Mouse (Mus musculus): Measurements from ENCODE around the gene Spen.

DNA sequence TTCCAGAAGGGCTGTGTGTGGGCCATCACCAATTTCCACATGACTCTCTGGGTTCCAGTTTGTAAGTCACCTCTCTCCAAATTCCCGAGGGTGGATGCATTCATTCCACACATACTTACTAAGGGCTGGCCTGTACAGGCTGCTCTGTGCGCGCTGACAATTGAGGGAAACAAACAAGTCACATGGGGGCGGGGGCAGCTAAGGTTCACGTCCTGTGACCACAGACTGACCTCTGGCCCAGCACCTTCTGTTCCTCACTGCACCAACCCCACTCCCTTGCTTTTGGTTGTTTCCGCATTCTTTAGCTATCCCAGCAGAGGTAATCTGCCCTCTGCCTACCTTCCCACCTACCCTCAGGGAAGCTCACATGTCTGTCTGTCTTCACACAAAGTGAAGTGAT, 31.6 kb upstream of the Spen start:
- TF ChIP-seq CTCF (IDR thresholded peaks at IDR 0.05; ENCODE audit: insufficient read depth, low read depth, low read length), result no peak
- TF ChIP-seq POLR2A (IDR thresholded peaks at IDR 0.05; ENCODE audit: insufficient read depth, low read depth, low read length), result no peak

All from olfactory bulb, adult 2 months (tissue).